Mouse (Mus musculus): ENCODE results near the gene Rxylt1. TPM values are rescaled to one million over a fixed set of nuclear protein-coding genes. Genes with fewer than 3 reads are reported as not detected.
A peak's percentile ranks its signal among the peaks of the same experiment; 100 is the strongest.

Gene Rxylt1
- total RNA-seq (2021) = 10 to 100 TPM; 36.4 to 38.8 TPM
- polyA plus RNA-seq (2012; rRNA removed) = 4.9 and 9.2 TPM in 2 replicates
- long read RNA-seq, full-length matches to known transcripts = 17 of 43 reads
- long read RNA-seq, partial matches to known transcripts = 0 of 43 reads
- long read RNA-seq, other reads (novel, unspliced or antisense) = 26 of 43 reads

- Histone ChIP-seq H3K36me3 (ENCODE audit: control insufficient read depth, insufficient read depth, low read length) (peaks cover 9% of the 10 kb centered on the region), H3K4me3 (peak within 1 kb of the TSS; percentile 57), H3K27ac (peak within 1 kb of the TSS; percentile 84), H3K27me3 (ENCODE audit: control insufficient read depth, insufficient read depth, low read length) (no peaks in the 10 kb centered on the region), H3K79me2 (replicated peaks; ENCODE audit: control insufficient read depth, insufficient read depth, low read length) (no peaks in the 10 kb centered on the region), H3K9ac (ENCODE audit: low read depth, low read length) (peak within 1 kb of the TSS; percentile 95), H3K4me1 (ENCODE audit: control insufficient read depth, insufficient read depth, low read length) (no peaks in the 10 kb centered on the region; the same call in 1 of the 2 replicates)
- 1% methylated on average over 48 of the region's 48 CpGs for WGBS
- TF ChIP-seq EP300 (IDR thresholded peaks at IDR 0.05; ENCODE audit: insufficient read depth, low read depth, low read length) = no peak
- TF ChIP-seq CTCF (IDR thresholded peaks at IDR 0.05) = no peak
- peak; percentile 78 for TF ChIP-seq POLR2A (IDR thresholded peaks at IDR 0.05; ENCODE audit: insufficient read depth, low read depth, low read length)
- peak; percentile 96 to 98 for DNase-seq
- intact Hi-C loops (cut with DNase I) = no loop called here
Observed at GRCm38 (mm10) chr10:122096980-122097844, at the start of gene Rxylt1. Gene Rxylt1 (minus strand): TSS chr10:122097371.

- TF ChIP-seq CTCF (IDR thresholded peaks at IDR 0.05) (no peak), EP300 (IDR thresholded peaks at IDR 0.05; ENCODE audit: insufficient read depth, low read depth, low read length) (no peak), POLR2A (IDR thresholded peaks at IDR 0.05; ENCODE audit: insufficient read depth, low read depth, low read length) (no peak)
- no peaks in the 10 kb centered on the region for H3K4me1 ChIP-seq (ENCODE audit: control insufficient read depth, insufficient read depth, low read length)
- H3K4me3 ChIP-seq = no peak overlapping the region
- WGBS = 88% methylated on average over 21 of the region's 21 CpGs
- no peak for DNase-seq
- 0 out of 2 replicates have a peak, but pooled peaks cover 1% of the 10 kb centered on the region for H3K27me3 ChIP-seq (ENCODE audit: control insufficient read depth, insufficient read depth, low read length)
- H3K9ac ChIP-seq (ENCODE audit: low read depth, low read length) = no peak overlapping the region
- intact Hi-C loops (cut with DNase I) = no loop called here
- H3K79me2 ChIP-seq (replicated peaks; ENCODE audit: control insufficient read depth, insufficient read depth, low read length) = no peaks in the 10 kb centered on the region
- no peak overlapping the region for H3K27ac ChIP-seq
- H3K36me3 ChIP-seq (ENCODE audit: control insufficient read depth, insufficient read depth, low read length) = no peaks in the 10 kb centered on the region
Observed at GRCm38 (mm10) chr10:122121290-122121970, 24.3 kb upstream of the Rxylt1 start.

GRCm38 (mm10) chr10:122120500-122121289 lies 23.5 kb upstream of the Rxylt1 start:
- Histone ChIP-seq H3K27ac (no peak overlapping the region), H3K27me3 (ENCODE audit: control insufficient read depth, insufficient read depth, low read length) (0 out of 2 replicates have a peak, but pooled peaks cover 1% of the 10 kb centered on the region), H3K36me3 (ENCODE audit: control insufficient read depth, insufficient read depth, low read length) (no peaks in the 10 kb centered on the region), H3K9ac (ENCODE audit: low read depth, low read length) (no peak overlapping the region), H3K79me2 (replicated peaks; ENCODE audit: control insufficient read depth, insufficient read depth, low read length) (no peaks in the 10 kb centered on the region), H3K4me1 (ENCODE audit: control insufficient read depth, insufficient read depth, low read length) (no peaks in the 10 kb centered on the region), H3K4me3 (no peak overlapping the region)
- intact Hi-C loops (cut with DNase I) = no loop called here
- 40% methylated on average over 16 of the region's 16 CpGs for whole genome bisulfite sequencing
- TF ChIP-seq EP300 (IDR thresholded peaks at IDR 0.05; ENCODE audit: insufficient read depth, low read depth, low read length) = no peak
- TF ChIP-seq CTCF (IDR thresholded peaks at IDR 0.05) = no peak
- no peak for TF ChIP-seq POLR2A (IDR thresholded peaks at IDR 0.05; ENCODE audit: insufficient read depth, low read depth, low read length)
- DNase-seq = no peak

GRCm38 (mm10) chr10:122119451-122119850 lies 22.3 kb upstream of the Rxylt1 start:
- Histone ChIP-seq H3K79me2 (replicated peaks; ENCODE audit: control insufficient read depth, insufficient read depth, low read length) (no peaks in the 10 kb centered on the region), H3K27me3 (ENCODE audit: control insufficient read depth, insufficient read depth, low read length) (0 out of 2 replicates have a peak, but pooled peaks cover 1% of the 10 kb centered on the region), H3K4me1 (ENCODE audit: control insufficient read depth, insufficient read depth, low read length) (no peaks in the 10 kb centered on the region), H3K4me3 (no peak overlapping the region), H3K36me3 (ENCODE audit: control insufficient read depth, insufficient read depth, low read length) (no peaks in the 10 kb centered on the region), H3K27ac (no peak overlapping the region), H3K9ac (ENCODE audit: low read depth, low read length) (no peak overlapping the region)
- no peak for TF ChIP-seq EP300 (IDR thresholded peaks at IDR 0.05; ENCODE audit: insufficient read depth, low read depth, low read length)
- intact Hi-C loops (cut with DNase I) = no loop called here
- DNase-seq = no peak
- 55% methylated on average over 6 of the region's 6 CpGs for WGBS

GRCm38 (mm10) chr10:122116636-122117035 lies 19.5 kb upstream of the Rxylt1 start:
- intact Hi-C loops (cut with DNase I) = no loop called here

More at GRCm38 (mm10) chr10:122116636-122117035, 19.5 kb upstream of the Rxylt1 start:
- H3K36me3 ChIP-seq (ENCODE audit: control insufficient read depth, insufficient read depth, low read length) = no peaks in the 10 kb centered on the region
- TF ChIP-seq CTCF (IDR thresholded peaks at IDR 0.05) = no peak
- no peak for TF ChIP-seq EP300 (IDR thresholded peaks at IDR 0.05; ENCODE audit: insufficient read depth, low read depth, low read length)
- no peak for TF ChIP-seq POLR2A (IDR thresholded peaks at IDR 0.05; ENCODE audit: insufficient read depth, low read depth, low read length)
- no peak overlapping the region for H3K9ac ChIP-seq (ENCODE audit: low read depth, low read length)
- no peaks in the 10 kb centered on the region for H3K4me1 ChIP-seq (ENCODE audit: control insufficient read depth, insufficient read depth, low read length)
- H3K79me2 ChIP-seq (replicated peaks; ENCODE audit: control insufficient read depth, insufficient read depth, low read length) = no peaks in the 10 kb centered on the region
- 52% methylated on average over 11 of the region's 11 CpGs for WGBS
- no peak for DNase-seq
- no peak overlapping the region for H3K4me3 ChIP-seq
- H3K27ac ChIP-seq = no peak overlapping the region
- no peaks in the 10 kb centered on the region for H3K27me3 ChIP-seq (ENCODE audit: control insufficient read depth, insufficient read depth, low read length)
